Mouse (Mus musculus) layer of hippocampus, adult 2 months (tissue): ENCODE measurements at regions not wholly inside any gene's neighbourhood (a gene's known extent, or its start where the extent isn't known, plus 50 kb on each side); places are given as distances from the start of the nearest gene placed in this dataset.

Experiments
- DNase-seq, 2 experiments: peaks; one replicate each; pipeline ENCODE4 v3.0.0; 2022; ENCODE audit warnings: low spot score in 2 of 2
- H3K27ac ChIP-seq: fragments of 200-600 bp; 2 replicates; pipeline ENCODE4 v1.8.1; 2022
- H3K4me3 ChIP-seq: fragments of 200-600 bp; 2 replicates; pipeline ENCODE4 v1.8.1; 2022; ENCODE audit warnings: mild to moderate bottlenecking
- CTCF ChIP-seq: fragments of 200-600 bp; conservative IDR thresholded peaks from 2 replicates; pipeline ENCODE4 v1.8.1; 2022; ENCODE audit warnings: antibody characterized with exemption, mild to moderate bottlenecking, moderate library complexity

DNA sequence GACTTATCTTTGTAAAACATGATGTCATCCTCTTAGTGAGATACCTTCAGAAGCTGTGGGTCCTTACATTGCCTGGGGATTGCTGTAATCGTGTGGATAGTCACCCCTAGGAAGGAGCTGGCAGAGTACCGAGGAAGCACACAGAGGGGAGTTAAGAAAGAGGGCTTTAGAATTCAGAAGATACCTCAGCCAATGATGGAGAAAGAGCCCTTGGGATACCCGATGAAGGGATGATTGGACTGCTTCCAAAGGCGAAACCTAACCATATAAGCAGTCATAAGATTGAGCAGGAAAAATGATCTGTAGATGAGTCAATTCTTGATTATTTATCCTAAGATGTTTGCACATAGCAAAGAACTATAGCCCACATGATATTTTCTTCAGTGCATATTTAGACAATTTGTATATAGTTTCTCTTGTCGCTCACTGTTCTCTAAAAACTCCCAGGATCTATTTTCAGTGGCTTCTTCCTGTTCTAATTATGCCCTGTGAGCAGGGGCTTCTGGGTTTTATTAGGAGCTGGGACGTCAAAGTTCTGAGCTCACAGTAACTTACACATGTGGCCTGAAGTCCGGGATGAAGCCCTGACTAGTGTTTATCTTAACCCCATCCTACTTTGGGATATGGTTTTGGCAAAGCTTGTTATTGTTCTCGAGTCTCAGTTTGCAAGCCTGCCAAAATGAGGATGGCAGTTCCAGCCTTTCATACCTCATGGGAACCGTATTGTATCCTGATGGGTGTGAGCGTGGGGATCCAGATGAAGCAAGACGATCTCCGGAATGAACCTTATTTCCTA, 134.9 kb upstream of the Ccnd2 start:
- no peak for TF ChIP-seq CTCF
- no peak overlapping the region for H3K4me3 ChIP-seq
- no peak for DNase-seq
- no peak overlapping the region for H3K27ac ChIP-seq

DNA sequence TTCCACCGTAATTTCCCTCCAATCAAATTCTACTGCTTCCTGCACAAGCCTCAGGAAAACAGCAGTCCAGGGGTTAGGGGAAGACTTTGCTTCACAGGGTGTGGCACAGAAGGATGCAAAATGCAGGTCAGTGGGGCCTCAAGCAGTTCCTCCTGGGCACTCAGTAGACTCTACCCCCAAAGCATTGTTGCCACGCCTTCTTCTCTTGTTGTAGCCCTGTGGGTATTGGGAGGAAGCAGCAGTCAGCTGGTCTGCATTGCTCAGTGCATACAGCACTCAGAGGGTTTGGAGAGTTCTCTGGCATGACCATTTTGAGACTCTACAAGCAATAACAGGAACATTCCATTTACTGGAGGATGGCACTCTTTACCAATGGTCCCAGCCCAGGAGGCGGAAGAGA, 137.0 kb upstream of the Ccnd2 start:
- TF ChIP-seq CTCF, result no peak
- H3K4me3 ChIP-seq, result no peak overlapping the region
- DNase-seq, result no peak
- H3K27ac ChIP-seq, result no peak overlapping the region

DNA sequence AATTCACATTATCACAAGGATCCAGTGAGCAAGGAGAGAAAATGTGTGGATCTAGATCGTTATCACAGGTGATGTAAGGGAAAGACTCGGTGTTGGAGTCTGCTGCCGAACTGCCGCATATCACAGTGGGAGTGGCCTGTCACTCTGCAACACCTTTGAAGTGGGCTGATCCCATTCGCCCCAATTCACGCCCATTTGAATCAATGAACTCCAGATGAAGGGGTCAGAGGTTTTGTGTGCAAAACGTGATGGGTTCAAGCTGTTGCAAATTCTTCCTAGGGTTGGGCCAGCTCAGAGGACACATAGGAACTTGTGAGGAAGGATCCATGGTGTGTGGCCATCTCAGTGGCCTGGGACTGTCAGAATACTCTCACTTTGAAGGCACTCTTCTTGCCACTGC, 139.9 kb upstream of the Ccnd2 start:
- TF ChIP-seq CTCF, result no peak
- DNase-seq, result no peak
- Histone ChIP-seq H3K4me3 (no peak overlapping the region), H3K27ac (no peak overlapping the region)

DNA sequence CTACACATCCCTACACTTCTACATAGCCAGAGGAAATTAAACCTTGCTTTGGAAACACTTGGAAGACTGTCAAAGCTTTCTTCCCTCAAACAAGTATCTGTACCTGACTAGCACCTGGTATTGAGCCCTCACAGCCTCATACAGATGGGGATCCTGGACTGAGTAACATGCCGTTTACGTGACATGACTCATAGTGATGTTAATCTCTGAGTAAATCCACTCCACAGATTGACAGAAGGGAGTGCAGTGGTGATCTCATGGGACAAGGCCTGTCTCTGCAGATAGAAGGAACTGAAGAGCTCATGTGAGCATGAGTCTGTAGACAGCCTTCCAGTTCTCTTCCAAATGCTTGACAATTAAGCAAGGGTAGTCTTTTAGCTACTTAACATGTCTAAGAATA, 141.8 kb upstream of the Ccnd2 start:
- DNase-seq, result no peak
- no peak overlapping the region for H3K4me3 ChIP-seq
- no peak for TF ChIP-seq CTCF
- H3K27ac ChIP-seq, result no peak overlapping the region

DNA sequence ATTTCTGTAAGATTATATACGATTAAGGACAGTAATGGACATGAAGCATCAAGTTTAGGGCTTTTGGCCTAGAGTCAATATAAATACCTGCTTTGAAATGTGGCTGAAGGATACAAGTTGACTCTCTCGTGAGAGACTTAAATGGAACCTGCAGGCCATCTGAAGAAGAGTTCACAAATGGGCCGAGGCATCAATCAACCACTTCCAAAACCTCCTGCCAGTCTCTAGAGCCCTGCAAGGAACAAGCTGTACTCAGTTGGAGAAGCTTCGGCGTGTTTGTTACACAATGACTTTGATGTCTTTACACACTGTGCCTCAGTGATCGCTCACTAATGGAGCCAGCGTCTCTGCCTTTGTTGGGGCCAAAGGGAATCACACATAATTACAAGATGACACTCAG, 146.1 kb upstream of the Ccnd2 start:
- Histone ChIP-seq H3K27ac (no peak overlapping the region), H3K4me3 (no peak overlapping the region)
- no peak for DNase-seq
- no peak for TF ChIP-seq CTCF

DNA sequence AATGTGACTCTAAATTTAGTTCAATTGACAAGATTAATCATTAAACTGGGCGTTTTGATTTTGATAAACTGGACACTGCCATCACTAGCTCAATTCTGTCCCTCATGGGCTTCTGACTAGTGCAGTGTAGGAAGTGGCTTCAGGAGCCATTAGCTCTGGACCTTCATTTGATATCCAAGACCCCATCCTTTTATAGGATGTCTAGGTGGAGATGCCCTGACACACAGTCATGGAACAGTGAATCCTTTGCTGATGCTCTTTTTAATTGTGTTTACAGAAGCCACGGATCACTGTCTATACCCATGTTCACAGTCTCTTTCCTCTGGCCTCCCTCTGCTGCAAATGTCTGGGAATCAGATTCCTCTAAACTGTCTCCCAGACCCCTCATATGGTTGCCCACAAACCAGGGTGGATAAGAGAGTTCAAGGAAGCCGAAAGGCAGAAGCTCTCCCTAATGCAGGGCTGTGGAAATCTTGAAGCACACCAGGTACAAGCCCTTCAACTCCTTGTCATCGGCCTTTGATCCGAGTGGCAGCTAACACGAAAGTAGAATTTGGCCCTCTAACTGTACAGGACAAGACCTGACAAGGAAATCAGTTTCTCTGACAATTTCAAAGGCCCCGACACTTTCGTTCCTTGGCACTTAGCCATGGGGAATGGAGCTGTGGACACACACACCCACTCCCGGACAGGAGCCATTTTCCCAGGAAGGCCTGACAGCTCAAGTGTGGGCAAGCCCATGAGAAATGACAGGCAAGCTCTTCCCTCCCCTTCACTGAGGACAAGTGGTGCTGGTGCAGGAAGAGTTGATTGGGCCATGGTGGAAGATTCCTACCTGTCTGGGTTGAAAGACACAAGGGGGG, 135.2 kb upstream of the Parp11 start:
- no peak overlapping the region for H3K27ac ChIP-seq

DNA sequence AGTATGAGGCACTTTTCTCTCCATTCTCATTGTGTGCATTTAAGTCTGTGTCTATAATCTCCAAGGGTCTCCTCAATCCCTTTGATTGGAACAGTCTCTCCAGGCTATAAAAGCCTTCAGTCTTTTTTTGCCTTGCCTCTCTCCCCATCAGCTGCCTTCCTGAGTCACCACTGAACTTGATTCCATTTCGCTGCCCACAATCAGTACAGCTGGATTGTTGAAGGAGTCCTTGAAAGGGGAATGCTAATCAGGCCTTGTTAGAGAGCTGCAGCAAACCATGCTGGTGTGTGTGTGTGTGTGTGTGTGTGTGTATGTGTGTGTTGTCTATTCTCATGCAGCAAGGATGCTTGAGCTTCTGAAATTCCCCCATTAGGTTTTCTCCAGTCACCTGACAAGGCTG, 129.3 kb upstream of the Parp11 start:
- no peak for DNase-seq
- no peak overlapping the region for H3K4me3 ChIP-seq
- no peak overlapping the region for H3K27ac ChIP-seq
- TF ChIP-seq CTCF, result no peak

More for the DNA sequence above, 135.2 kb upstream of the Parp11 start:
- no peak for DNase-seq
- TF ChIP-seq CTCF, result no peak
- no peak overlapping the region for H3K4me3 ChIP-seq

DNA sequence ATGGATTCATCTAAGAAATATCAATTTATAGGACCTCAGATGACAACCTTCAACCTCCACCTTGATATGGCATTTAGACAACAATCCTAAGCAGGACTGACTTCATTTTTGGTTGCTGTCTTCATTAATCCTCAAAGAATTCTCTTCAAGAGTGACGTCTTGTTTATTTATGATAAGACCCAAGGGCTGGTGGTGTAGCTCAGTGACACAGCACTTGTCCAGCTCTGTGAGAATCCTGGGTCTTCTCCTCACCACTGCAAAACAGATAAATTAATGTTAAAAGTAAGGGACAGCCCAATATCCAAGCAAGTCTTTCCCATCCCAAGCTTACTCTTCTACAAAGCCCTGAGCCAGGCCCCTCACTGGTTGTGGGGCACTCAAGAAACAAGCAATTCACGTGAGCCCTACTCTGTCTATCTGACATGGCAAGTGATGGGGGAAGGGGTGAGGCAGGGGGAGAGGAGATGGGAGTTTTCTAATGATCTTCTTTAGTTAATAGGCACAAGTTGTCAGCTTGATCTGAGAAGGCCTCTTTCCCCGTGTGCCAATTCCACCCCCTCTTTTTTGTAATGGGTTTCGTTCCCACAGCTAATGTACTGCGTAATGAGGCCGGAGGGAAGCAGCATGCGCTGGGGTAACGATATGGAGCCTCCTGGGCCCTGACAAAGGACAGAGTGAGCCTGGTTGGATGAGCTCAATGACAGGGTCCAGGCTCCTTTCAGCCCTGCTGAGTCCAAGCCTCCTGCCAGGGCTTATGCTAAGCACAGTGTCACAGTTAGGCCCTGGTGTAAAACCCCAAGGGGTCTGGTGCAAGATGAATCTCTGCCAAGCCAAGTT, 127.7 kb upstream of the Parp11 start:
- TF ChIP-seq CTCF, result no peak
- DNase-seq, result no peak
- H3K4me3 ChIP-seq, result no peak overlapping the region
- no peak overlapping the region for H3K27ac ChIP-seq

DNA sequence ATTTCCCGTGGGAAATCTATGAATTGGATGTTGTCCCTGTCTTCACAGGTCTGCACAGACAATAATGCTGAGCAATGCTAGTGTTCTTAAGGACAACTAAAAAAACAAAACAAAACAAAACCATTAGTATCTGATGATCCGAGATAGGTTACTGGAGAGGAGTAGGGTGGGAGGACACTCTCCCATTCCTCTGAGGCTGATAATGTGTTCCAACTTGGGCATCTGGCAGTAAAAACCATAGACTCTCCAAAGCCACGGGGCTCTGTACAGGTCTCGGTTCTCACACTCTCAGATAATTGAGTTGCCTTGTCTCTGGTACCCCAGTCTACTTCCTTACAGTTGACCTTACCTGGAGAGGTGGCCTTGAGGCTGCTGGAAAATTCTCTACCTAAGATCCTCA, 126.0 kb upstream of the Parp11 start:
- no peak for TF ChIP-seq CTCF
- no peak overlapping the region for H3K4me3 ChIP-seq
- H3K27ac ChIP-seq, result no peak overlapping the region
- no peak for DNase-seq

DNA sequence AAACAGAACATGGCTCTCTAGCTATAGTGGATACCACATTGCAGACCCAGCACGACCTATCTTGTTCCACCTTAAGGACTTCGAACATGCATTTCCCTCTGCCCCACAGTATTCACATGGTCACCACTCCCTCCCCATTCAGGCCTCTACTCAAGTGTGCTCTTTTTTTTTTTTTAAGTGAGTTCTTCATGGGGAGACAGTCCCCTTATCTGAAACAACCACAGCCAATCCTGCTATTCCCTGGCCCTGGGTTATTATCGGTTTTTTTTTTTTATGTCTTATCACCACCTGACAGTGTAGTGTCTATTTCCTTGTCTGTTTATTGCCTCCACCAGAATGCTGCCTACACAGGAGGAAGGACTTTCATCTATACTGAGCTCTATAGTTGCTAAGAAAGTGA, 125.6 kb upstream of the Parp11 start:
- no peak for DNase-seq
- no peak overlapping the region for H3K27ac ChIP-seq
- no peak for TF ChIP-seq CTCF
- no peak overlapping the region for H3K4me3 ChIP-seq

DNA sequence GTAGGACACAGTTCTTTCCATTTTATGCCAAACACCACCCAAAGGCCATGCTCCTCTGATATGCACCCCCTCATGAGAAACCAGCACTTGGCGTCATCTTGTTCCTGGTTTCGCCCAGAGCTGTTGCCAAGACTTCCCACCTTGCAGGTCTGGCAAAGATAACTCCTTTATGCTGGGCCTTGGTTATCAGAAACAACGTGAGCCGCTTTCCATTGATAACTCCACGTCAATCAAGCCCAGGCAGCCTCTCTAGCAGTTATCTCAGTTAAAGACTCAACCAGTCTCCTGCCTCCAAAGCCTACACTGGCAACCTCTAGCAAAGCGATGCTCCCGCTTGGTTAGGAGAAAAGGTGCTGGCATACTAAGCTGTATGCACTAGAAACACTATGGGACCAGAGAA, 124.2 kb upstream of the Parp11 start:
- no peak overlapping the region for H3K4me3 ChIP-seq
- TF ChIP-seq CTCF, result no peak
- no peak for DNase-seq
- H3K27ac ChIP-seq, result no peak overlapping the region

DNA sequence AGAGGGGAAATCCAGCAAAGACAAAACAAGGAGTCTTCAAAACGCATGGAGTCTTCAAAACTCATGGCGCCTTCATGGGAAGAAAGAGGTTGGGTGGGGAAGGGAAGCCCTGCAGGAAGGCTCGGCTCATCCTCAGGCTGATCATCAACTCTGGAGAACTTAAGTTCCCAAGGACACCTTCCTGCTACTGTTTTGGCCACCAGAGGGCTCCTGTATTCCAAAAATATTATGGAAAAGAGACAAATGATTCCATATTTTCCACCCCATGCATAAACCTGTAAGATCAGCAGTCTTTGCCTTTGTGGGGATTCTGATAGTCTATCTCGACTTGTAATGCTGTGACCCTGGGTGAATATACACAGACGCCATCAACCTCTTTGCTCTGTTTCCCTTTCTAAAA, 121.7 kb upstream of the Parp11 start:
- no peak overlapping the region for H3K27ac ChIP-seq
- no peak overlapping the region for H3K4me3 ChIP-seq
- peak; percentile 90 for TF ChIP-seq CTCF
- DNase-seq, result peak; percentile 56 to 74
